Mouse (Mus musculus) megakaryocyte-erythroid progenitor cell, adult 5-6 weeks (primary cell): ENCODE data around the gene Tbc1d9b. TPM values are rescaled to one million over a fixed set of nuclear protein-coding genes. Genes with fewer than 3 reads are reported as not detected.
"Not testable (repeated sequence)": the region's sequence is repeated elsewhere in the genome, so short reads cannot be mapped to it uniquely, and the experiment has no call there.

Experiments
- ATAC-seq: replicated peaks from 2 replicates; pipeline ENCODE4 v1.8.0; 2016; ENCODE audit warnings: mild to moderate bottlenecking, inconsistent platforms; ENCODE audit not compliant: severe bottlenecking, poor library complexity, low FRiP score, low TSS enrichment
- total RNA-seq, 2 experiments: library from RNA; stranded (forward) in 1 of 2; stranded (reverse) in 1 of 2; fragments of 200-1000, 215-1000 nt in 1 of 2; fragments of >200 nt in 1 of 2; fragmentation: Nextera tagmentation in 1 of 2; gene quantifications; 2 replicates each; pipeline ENCODE4 v1.2.3; 2014 to 2017

The Tbc1d9b gene
- total RNA-seq, 2 experiments from 2014 or later, result 40.5 to 56.7 TPM

DNA sequence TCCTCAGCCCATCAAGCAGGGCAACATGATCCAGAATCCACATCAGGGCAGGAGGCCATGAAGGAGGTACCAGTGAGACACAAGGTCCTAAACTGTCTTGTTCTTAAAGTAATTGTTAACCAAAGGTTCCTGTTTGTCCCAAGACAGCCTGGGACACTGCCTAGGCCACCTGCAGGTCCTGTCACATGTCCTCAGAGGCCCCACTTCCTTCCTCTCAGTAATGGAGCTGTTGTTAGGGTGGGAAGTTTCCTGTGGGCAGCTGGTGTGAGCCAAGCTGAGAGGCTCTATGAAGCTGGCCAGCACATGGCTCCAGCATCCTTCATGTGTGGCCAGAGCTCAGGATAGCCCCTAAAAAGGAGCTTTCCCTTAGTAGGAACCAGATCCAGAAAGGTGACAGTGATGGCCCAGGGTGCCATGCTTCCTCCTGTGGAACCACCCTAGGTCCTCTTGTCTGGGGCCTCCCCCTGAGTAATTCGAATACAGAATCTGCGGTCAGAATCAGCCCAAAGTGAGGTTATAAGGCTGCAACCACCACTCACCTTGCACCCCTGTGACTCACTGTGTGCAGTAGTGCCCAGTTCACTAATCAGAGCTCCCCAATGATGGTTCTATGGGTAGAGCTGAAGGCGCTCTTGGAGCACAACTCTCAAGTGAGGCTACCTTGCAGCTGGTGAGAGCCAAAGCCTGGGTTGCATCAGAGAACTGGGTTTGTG is 31.3 kb downstream of the Tbc1d9b start:
- no peak for ATAC-seq

GRCm38 (mm10) chr11:50168352-50168751 is 37.2 kb downstream of the Tbc1d9b start:
- ATAC-seq, result no peak

DNA sequence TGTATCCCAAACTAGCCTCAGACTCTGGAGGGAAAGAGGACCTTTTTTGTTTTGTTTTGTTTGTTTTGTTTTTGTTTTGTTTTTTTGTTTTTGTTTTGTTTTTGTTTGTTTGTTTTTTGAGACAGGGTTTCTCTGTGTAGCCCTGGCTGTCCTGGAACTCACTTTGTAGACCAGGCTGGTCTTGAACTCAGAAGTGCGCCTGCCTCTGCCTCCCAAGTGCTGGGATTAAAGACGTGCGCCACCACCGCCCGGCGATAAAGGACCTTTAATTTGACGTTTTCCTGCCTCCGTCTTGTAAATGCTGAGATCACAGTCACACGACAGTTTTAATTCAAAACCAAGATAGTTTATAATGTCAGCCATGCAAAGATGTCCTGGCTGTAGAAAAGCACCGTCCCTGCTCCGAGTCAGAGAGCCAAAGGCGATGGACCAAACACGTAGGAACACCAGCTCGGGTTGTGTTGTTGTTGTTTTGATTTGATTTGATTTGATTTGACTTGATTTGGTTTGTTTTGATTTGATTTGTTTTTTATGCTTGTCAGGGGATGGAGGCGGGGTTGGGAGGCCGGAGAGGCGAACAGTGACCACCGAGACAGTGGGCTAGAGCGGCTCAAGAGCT is 43.0 kb downstream of the Tbc1d9b start, which contains the start of gene Mrnip:
Gene Mrnip, plus strand, starts transcription at position 334 of the 619 bp plus-strand sequence.
- ATAC-seq, result not testable (repeated sequence)

- peak; percentile 98 for ATAC-seq
Observed at GRCm38 (mm10) chr11:50174730-50175187, 43.6 kb downstream of the Tbc1d9b start.

GRCm38 (mm10) chr11:50176351-50176750 is 45.2 kb downstream of the Tbc1d9b start:
- ATAC-seq, result no peak

- no peak for ATAC-seq
Observed at GRCm38 (mm10) chr11:50177111-50177510, 45.9 kb downstream of the Tbc1d9b start.

- ATAC-seq, result no peak
Observed at GRCm38 (mm10) chr11:50178532-50179488, 47.6 kb downstream of the Tbc1d9b start.

- no peak for ATAC-seq
Observed at GRCm38 (mm10) chr11:50180478-50181231, 49.5 kb downstream of the Tbc1d9b start.

DNA sequence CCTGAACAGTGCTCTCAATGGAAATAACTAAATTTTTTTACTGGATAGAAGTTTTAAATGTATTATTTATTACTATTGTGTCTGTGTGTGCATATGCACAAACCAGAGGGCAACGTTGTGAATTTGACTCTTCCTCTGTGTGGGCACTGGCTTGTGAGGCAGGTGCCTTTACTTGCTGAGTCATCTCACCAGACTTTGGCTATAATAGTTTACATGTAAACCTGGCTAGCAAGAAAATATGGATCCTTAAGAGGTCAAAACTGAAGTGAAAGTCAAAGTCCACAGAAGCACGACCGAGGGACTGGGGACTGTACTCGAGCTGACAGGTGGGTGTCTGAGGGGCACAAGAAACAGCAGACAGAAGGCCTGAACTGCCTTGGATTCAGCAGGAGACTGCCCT is 51.5 kb downstream of the Tbc1d9b start:
- no peak for ATAC-seq

DNA sequence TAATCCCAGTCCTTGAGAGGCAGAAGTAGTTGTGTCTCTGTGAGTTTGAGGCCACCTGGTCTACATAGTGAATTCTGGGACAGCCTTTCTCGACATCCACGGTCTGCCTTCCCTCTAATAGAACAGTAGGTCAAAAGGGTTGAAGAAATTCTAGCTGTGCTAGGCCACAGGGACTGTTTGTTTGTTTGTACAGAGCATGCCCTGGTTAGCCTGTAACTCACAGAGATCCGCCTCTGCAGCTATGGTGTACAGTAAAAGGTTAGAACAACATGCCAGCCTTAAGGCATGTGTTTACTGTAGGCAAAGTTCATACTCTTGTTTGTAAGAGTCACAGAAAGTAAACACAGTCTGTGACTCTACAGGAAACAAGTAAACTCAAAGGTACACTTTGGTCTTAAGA is 53.6 kb downstream of the Tbc1d9b start:
- no peak for ATAC-seq

DNA sequence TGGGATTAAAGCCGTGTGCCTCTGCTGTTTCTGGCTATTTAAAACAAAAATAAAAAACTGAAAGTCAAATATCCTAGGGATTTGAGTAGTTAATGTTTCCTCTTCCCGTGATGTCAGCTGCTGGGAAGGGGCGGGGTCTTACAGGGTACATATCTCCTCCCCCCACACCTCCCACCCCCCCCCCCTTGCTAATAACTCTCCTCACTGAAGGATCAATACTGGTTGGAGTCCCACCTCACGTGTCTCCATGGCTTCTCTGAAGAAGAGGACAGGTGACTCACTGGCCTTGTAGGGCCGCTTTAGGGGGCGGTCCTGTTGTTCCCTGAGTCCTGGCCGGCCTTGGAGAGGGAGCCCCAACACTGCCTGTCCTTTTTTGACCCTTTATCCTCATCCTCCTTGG is 57.5 kb downstream of the Tbc1d9b start:
- no peak for ATAC-seq

DNA sequence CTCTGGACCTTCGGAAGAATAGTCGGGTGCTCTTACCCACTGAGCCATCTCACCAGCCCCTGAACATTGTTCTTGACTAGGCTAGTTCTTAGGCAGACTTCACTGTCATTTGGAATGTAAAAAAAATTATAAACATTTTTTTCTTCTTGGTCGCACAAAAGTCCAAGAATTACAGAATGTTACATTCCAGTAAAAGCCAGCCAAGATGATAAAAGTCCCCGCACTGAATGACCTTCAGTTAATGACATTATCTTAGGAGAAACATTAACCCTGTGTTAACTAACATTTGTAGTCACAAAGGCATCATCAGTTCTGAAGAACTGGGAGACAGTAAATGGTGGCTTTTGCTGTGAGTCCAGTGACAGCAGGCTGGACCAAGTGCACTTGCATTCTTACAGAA is 59.2 kb downstream of the Tbc1d9b start:
- ATAC-seq, result no peak

DNA sequence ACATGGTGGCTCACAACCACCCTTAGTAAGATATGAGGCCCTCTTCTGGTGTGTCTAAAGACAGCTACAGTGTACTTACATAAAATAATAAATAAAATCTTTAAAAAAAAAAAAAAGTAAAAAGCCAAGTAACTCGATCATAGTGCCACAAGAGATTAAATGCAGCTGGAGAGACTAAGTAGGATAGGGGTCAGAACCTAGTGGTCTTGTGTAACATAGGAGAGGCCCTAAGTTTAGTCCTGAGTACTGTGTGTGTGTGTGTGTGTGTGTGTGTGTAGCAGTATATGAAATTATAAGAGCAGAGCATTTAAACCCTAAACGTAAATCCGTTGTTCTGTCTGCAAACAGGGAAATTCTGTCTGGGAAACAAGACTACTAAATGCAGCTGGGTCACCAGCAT is 61.1 kb downstream of the Tbc1d9b start:
- no peak for ATAC-seq

DNA sequence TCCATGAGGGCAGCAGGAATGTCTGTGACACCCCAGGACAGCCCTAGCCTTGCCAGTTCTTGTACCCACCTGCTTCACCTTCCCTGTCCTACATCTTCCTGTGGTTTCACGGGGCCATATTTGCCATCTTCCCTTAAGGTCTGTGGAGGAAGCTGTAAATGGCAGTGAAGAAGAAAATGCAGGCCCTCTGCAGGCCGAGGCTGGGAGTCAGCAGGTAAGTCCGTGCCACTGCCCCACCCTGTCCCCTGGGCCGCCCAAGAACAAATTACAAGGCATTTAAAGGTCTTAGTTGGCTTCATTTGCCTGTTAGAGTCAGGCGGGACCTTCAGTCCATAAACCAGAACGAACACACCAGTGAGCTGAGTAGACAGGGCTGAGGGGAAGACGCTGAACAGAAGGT is 62.9 kb downstream of the Tbc1d9b start:
- ATAC-seq, result no peak

- ATAC-seq, result no peak
Observed at GRCm38 (mm10) chr11:50194793-50195192, 63.6 kb downstream of the Tbc1d9b start.

- no peak for ATAC-seq
Observed at GRCm38 (mm10) chr11:50197500-50197899, 66.3 kb downstream of the Tbc1d9b start.

DNA sequence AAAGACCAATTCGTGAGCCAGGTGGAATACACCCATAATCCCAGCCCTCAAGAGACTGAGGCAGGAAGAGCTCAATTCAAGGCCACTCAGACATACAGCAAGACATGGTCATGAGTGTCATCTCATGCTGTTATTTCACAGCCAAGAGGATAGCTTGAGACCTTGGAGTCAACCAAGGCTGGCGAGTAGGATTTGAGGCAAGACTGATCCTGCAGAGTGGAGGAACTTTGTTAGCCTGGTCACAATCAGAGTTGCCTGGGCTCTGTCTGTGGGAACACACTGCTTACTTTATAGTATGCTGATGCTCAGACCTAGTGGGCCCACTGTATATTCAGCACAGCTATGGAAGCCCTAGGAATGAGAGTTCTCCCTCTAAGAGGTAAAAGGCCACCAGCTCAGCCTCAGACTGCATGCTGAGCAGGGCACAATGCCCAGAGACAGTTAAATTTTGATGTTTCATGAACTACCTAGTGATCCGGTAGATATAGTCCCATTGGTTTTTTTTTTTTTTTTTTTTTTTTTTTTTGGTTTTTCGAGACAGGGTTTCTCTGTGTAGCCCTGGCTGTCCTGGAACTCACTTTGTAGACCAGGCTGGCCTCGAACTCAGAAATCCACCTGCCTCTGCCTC is 67.1 kb downstream of the Tbc1d9b start:
- ATAC-seq, result no peak

DNA sequence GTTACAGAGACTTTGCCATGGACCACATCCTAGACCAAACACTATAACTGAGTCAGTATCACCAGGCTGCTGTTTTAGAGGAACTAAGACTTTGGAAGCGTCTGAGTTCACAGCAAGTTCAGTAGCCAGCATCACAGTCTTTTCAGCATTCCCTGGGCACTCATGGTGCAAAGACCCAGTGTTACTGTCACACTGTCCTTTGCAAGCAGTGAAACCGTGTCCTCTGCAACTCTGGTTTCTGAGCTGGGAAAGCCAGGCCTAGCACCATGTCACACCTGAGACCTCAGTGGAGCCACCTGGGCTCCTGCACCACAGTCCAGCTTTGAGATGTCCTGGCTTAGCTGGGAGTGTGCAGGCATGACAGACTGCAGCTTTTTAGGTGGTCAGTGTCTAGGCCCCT is 67.7 kb downstream of the Tbc1d9b start:
- no peak for ATAC-seq

DNA sequence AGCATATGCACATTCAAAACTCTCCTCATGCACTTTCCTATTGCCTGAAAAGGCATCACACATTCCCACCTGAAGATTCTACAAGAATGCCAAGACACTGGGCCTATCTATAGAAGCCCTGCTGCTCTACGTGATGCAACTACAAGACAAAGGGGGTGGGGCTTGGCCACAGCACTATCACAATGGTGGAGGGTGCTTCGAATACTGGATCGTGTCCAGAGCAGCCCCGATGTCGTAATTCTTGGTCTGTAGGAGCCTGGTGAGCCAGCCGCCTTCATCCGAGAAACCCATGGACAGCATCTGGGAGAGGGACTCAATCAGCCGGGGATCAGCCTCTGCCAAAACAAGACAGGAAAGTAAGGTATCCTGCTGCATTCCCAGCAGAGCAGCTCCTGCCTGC is 69.4 kb downstream of the Tbc1d9b start:
- ATAC-seq, result peak; percentile 82
